23 mouse cellular contexts compared by ENCODE assay signal in the genomic region with DNA sequence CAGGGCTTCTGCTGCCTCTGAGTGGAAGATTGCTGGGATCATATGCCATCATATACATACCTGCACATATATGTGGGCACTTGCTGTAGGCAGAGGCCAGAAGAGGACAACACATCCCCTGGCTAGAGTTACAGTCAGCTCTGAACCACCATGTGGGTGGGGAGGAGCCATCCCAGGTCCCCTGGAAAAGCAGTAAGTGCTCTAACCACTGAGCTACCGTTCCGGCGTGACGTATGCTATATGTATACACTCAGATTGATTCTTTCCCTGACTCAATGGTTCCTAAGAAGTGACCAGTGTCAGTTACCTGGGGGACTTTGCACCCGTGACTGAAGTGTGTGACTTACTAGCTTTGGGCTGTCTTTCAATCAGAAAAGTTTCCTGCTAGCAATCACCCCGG.
"Had no signal": no experiment of that assay in that cellular context is flagged by ENCODE, and none has a peak within 500 bp of the region (broad histone marks: within the 10 kb centered on the region; RNA-seq: fewer than 3 reads in every experiment).

No protein-coding gene starts in this region.

- DNase-seq: liver, postnatal 0 days; lung, adult 2 months; lung, postnatal 14 days; lung, postnatal 36 days; midbrain, embryonic 14.5 days; retina, postnatal 1 day; right cerebral cortex, adult 18-20 months; right cerebral cortex, postnatal 25 days; right cerebral cortex, postnatal 4 days; spleen, adult 18-20 months; thymus, adult 18-20 months; thymus, postnatal 14 days; thymus, postnatal 36 days had no signal

- H3K27me3 ChIP-seq: liver, embryonic 15.5 days; lung, embryonic 15.5 days; neural tube, embryonic 13.5 days; neural tube, embryonic 15.5 days had no signal

- H3K9me3 ChIP-seq: liver, embryonic 15.5 days; lung, embryonic 15.5 days; midbrain, embryonic 10.5 days; midbrain, embryonic 12.5 days; neural tube, embryonic 13.5 days; neural tube, embryonic 15.5 days had no signal

- ATAC-seq: liver, postnatal 0 days; lung, postnatal 0 days; midbrain, embryonic 16.5 days had no signal

- H3K36me3 ChIP-seq: liver, embryonic 15.5 days; lung, embryonic 15.5 days; midbrain, embryonic 10.5 days; midbrain, embryonic 12.5 days; neural tube, embryonic 13.5 days; neural tube, embryonic 15.5 days had no signal

- H3K9ac ChIP-seq: liver, embryonic 15.5 days; liver, postnatal 0 days; lung, embryonic 15.5 days; midbrain, embryonic 12.5 days; neural tube, embryonic 13.5 days; neural tube, embryonic 15.5 days had no signal

- H3K4me1 ChIP-seq: liver, embryonic 15.5 days; midbrain, embryonic 12.5 days; neural tube, embryonic 15.5 days had no signal

- H3K27ac ChIP-seq: liver, embryonic 15.5 days; lung, embryonic 15.5 days; macrophage; midbrain, embryonic 10.5 days; midbrain, embryonic 12.5 days; neural tube, embryonic 13.5 days; neural tube, embryonic 15.5 days had no signal

- H3K4me3 ChIP-seq: liver, embryonic 15.5 days; lung, embryonic 15.5 days; midbrain, embryonic 10.5 days; midbrain, embryonic 12.5 days; myocyte; neural tube, embryonic 13.5 days; neural tube, embryonic 15.5 days had no signal

- H3K4me2 ChIP-seq: liver, embryonic 15.5 days; lung, embryonic 15.5 days; midbrain, embryonic 12.5 days; neural tube, embryonic 13.5 days; neural tube, embryonic 15.5 days had no signal
